Mouse (Mus musculus): ENCODE data around the gene Bmf. TPM values are rescaled to one million over a fixed set of nuclear protein-coding genes. Genes with fewer than 3 reads are reported as not detected.
"Not testable (repeated sequence)": the region's sequence is repeated elsewhere in the genome, so short reads cannot be mapped to it uniquely, and the experiment has no call there.

Bmf gene
- polyA plus RNA-seq, 1 experiment from 2014 or later, result 7.3 TPM

- 80% methylated on average over 4 of the region's 4 CpGs for WGBS
- Histone ChIP-seq H3K4me2 (replicated peaks) (no peak overlapping the region), H3K9ac (no peak overlapping the region), H3K4me3 (no peak overlapping the region), H3K36me3 (0 out of 2 replicates have a peak, but pooled peaks cover 3% of the 10 kb centered on the region), H3K27ac (no peak overlapping the region), H3K4me1 (no peaks in the 10 kb centered on the region), H3K9me3 (no peaks in the 10 kb centered on the region), H3K27me3 (no peaks in the 10 kb centered on the region)
- ATAC-seq (ENCODE audit: low FRiP score, low read depth), result no peak
These were observed 12.5 kb upstream of the Bmf start for GRCm38 (mm10) chr2:118562015-118562414.

GRCm38 (mm10) chr2:118558426-118558825 lies 8.9 kb upstream of the Bmf start:
- 91% methylated on average over 3 of the region's 3 CpGs for WGBS
- Histone ChIP-seq H3K9ac (no peak overlapping the region), H3K27ac (no peak overlapping the region), H3K36me3 (no peaks in the 10 kb centered on the region), H3K27me3 (no peaks in the 10 kb centered on the region), H3K9me3 (no peaks in the 10 kb centered on the region), H3K4me3 (no peak overlapping the region), H3K4me2 (replicated peaks) (no peak overlapping the region), H3K4me1 (no peaks in the 10 kb centered on the region)
- ATAC-seq (ENCODE audit: low FRiP score, low read depth), result no peak

- ATAC-seq (ENCODE audit: low FRiP score, low read depth), result not testable (repeated sequence)
- peak overlapping the region; percentile 35; the same call in 1 of the 2 replicates for H3K9ac ChIP-seq
These were observed 5.0 kb upstream of the Bmf start for GRCm38 (mm10) chr2:118554356-118554990.

GRCm38 (mm10) chr2:118551606-118552005 lies 2.1 kb upstream of the Bmf start:
- Histone ChIP-seq H3K27ac (no peak overlapping the region), H3K27me3 (no peaks in the 10 kb centered on the region), H3K9me3 (no peaks in the 10 kb centered on the region), H3K4me3 (no peak overlapping the region), H3K9ac (no peak overlapping the region), H3K36me3 (no peaks in the 10 kb centered on the region), H3K4me1 (peaks cover 26% of the 10 kb centered on the region), H3K4me2 (replicated peaks) (no peak overlapping the region)
- ATAC-seq (ENCODE audit: low FRiP score, low read depth), result no peak
- WGBS, result 69% methylated on average over 2 of the region's 2 CpGs

More at GRCm38 (mm10) chr2:118554356-118554990, 5.0 kb upstream of the Bmf start:
- H3K9me3 ChIP-seq, H3K36me3 ChIP-seq, H3K4me1 ChIP-seq, H3K27me3 ChIP-seq, H3K27ac ChIP-seq: not testable (repeated sequence)
- Histone ChIP-seq H3K4me3 (peak overlapping the region; percentile 43), H3K4me2 (replicated peaks) (peak overlapping the region; percentile 58)
- WGBS, result 67% methylated on average over 16 of the region's 17 CpGs

GRCm38 (mm10) chr2:118548421-118549221 lies 866 bp downstream of the Bmf start:
- Histone ChIP-seq H3K36me3 (no peaks in the 10 kb centered on the region), H3K4me2 (replicated peaks) (peak overlapping the region; percentile 95), H3K4me1 (peaks cover 56% of the 10 kb centered on the region), H3K27ac (peak overlapping the region; percentile 79; the same call in 1 of the 2 replicates), H3K4me3 (peak overlapping the region; percentile 88), H3K27me3 (no peaks in the 10 kb centered on the region), H3K9ac (peak overlapping the region; percentile 85), H3K9me3 (no peaks in the 10 kb centered on the region)
- under 1% methylated on average over 18 of the region's 18 CpGs for WGBS
- no peak for ATAC-seq (ENCODE audit: low FRiP score, low read depth)

GRCm38 (mm10) chr2:118547541-118548016 lies 1.9 kb downstream of the Bmf start:
- Histone ChIP-seq H3K9me3 (no peaks in the 10 kb centered on the region), H3K4me2 (replicated peaks) (peak overlapping the region; percentile 95), H3K27ac (no peak overlapping the region; the same call in 1 of the 2 replicates), H3K27me3 (no peaks in the 10 kb centered on the region), H3K4me1 (peaks cover 66% of the 10 kb centered on the region), H3K9ac (peak overlapping the region; percentile 85), H3K36me3 (no peaks in the 10 kb centered on the region), H3K4me3 (peak overlapping the region; percentile 88)
- ATAC-seq (ENCODE audit: low FRiP score, low read depth), result no peak
- WGBS, result 9% methylated on average over 9 of the region's 9 CpGs

GRCm38 (mm10) chr2:118546798-118547165 lies 2.7 kb downstream of the Bmf start:
- H3K9me3 ChIP-seq, result no peaks in the 10 kb centered on the region
- ATAC-seq (ENCODE audit: low FRiP score, low read depth), result no peak
- H3K36me3 ChIP-seq, result no peaks in the 10 kb centered on the region
- peak overlapping the region; percentile 57 for H3K9ac ChIP-seq
- no peaks in the 10 kb centered on the region for H3K27me3 ChIP-seq
- H3K4me1 ChIP-seq, result peaks cover 74% of the 10 kb centered on the region
- H3K4me3 ChIP-seq, result peak overlapping the region; percentile 88; the same call in 1 of the 2 replicates
- peak overlapping the region; percentile 97 for H3K27ac ChIP-seq
- peak overlapping the region; percentile 95 for H3K4me2 ChIP-seq (replicated peaks)
- 61% methylated on average over 3 of the region's 3 CpGs for WGBS

- no peaks in the 10 kb centered on the region for H3K27me3 ChIP-seq
- H3K9me3 ChIP-seq, result no peaks in the 10 kb centered on the region
- peaks cover 80% of the 10 kb centered on the region for H3K4me1 ChIP-seq
- peak overlapping the region; percentile 57 for H3K9ac ChIP-seq
- H3K27ac ChIP-seq, result peak overlapping the region; percentile 97
- H3K36me3 ChIP-seq, result no peaks in the 10 kb centered on the region
- 32% methylated on average over 5 of the region's 5 CpGs for WGBS
- peak overlapping the region; percentile 13 for H3K4me3 ChIP-seq
- H3K4me2 ChIP-seq (replicated peaks), result peak overlapping the region; percentile 95
- no peak for ATAC-seq (ENCODE audit: low FRiP score, low read depth)
These were observed 3.2 kb downstream of the Bmf start for GRCm38 (mm10) chr2:118546104-118546797.

GRCm38 (mm10) chr2:118545242-118546103 lies 4.0 kb downstream of the Bmf start:
- 17% methylated on average over 23 of the region's 23 CpGs for WGBS

GRCm38 (mm10) chr2:118543893-118544799 lies 5.3 kb downstream of the Bmf start:
- Histone ChIP-seq H3K36me3 (peaks cover 1% of the 10 kb centered on the region; the same call in 1 of the 2 replicates), H3K4me3 (peak overlapping the region; percentile 43), H3K27ac (peak overlapping the region; percentile 97), H3K4me2 (replicated peaks) (peak overlapping the region; percentile 95), H3K9me3 (no peaks in the 10 kb centered on the region), H3K9ac (peak overlapping the region; percentile 59), H3K27me3 (no peaks in the 10 kb centered on the region), H3K4me1 (peaks cover 91% of the 10 kb centered on the region)
- WGBS, result 6% methylated on average over 23 of the region's 23 CpGs
- peak; percentile 79 for ATAC-seq (ENCODE audit: low FRiP score, low read depth)

More at GRCm38 (mm10) chr2:118545242-118546103, 4.0 kb downstream of the Bmf start:
- Histone ChIP-seq H3K4me3 (peak overlapping the region; percentile 43), H3K4me2 (replicated peaks) (peak overlapping the region; percentile 95), H3K36me3 (no peaks in the 10 kb centered on the region), H3K27ac (peak overlapping the region; percentile 97), H3K9me3 (no peaks in the 10 kb centered on the region), H3K9ac (peak overlapping the region; percentile 57), H3K4me1 (peaks cover 87% of the 10 kb centered on the region), H3K27me3 (no peaks in the 10 kb centered on the region)
- peak; percentile 4; the same call in 1 of the 2 replicates for ATAC-seq (ENCODE audit: low FRiP score, low read depth)
